Mouse (Mus musculus): ENCODE data around the gene Galr2.
"Not testable (repeated sequence)": the region's sequence is repeated elsewhere in the genome, so short reads cannot be mapped to it uniquely, and the experiment has no call there.

Galr2 gene

GRCm38 (mm10) chr11:116272589-116273468 lies 7.9 kb upstream of the Galr2 start:
- DNase-seq: no peak

GRCm38 (mm10) chr11:116273469-116274044 lies 7.2 kb upstream of the Galr2 start:
- no peak for DNase-seq

- peak; percentile 95 for DNase-seq
Observed at GRCm38 (mm10) chr11:116274045-116274666, 6.6 kb upstream of the Galr2 start, which contains the start of gene Srp68. Gene Srp68 (minus strand): TSS chr11:116274217.

- DNase-seq: not testable (repeated sequence)
Observed at GRCm38 (mm10) chr11:116277184-116277583, 3.6 kb upstream of the Galr2 start.

- DNase-seq: no peak
Observed at GRCm38 (mm10) chr11:116281671-116282070, 932 bp downstream of the Galr2 start.

- DNase-seq: no peak
Observed at GRCm38 (mm10) chr11:116282089-116282488, 1.4 kb downstream of the Galr2 start.

- no peak for DNase-seq
Observed at GRCm38 (mm10) chr11:116282912-116283521, 2.3 kb downstream of the Galr2 start.

- no peak for DNase-seq
Observed at GRCm38 (mm10) chr11:116283982-116284381, 3.2 kb downstream of the Galr2 start.

GRCm38 (mm10) chr11:116285770-116286191 lies 5.0 kb downstream of the Galr2 start:
- DNase-seq: no peak

GRCm38 (mm10) chr11:116287351-116287750 lies 6.6 kb downstream of the Galr2 start:
- DNase-seq: no peak

- no peak for DNase-seq
Observed at GRCm38 (mm10) chr11:116290556-116290955, 9.8 kb downstream of the Galr2 start.

GRCm38 (mm10) chr11:116292401-116292800 lies 11.7 kb downstream of the Galr2 start:
- DNase-seq: no peak

- DNase-seq: no peak
Observed at GRCm38 (mm10) chr11:116293538-116294137, 12.9 kb downstream of the Galr2 start.

- no peak for DNase-seq
Observed at GRCm38 (mm10) chr11:116294319-116294718, 13.6 kb downstream of the Galr2 start.

- no peak for DNase-seq
Observed at GRCm38 (mm10) chr11:116296191-116296734, 15.5 kb downstream of the Galr2 start.

- no peak for DNase-seq
Observed at GRCm38 (mm10) chr11:116297017-116297416, 16.3 kb downstream of the Galr2 start.

GRCm38 (mm10) chr11:116298221-116298620 lies 17.5 kb downstream of the Galr2 start:
- no peak for DNase-seq

- no peak for DNase-seq
Observed at GRCm38 (mm10) chr11:116298621-116299020, 17.9 kb downstream of the Galr2 start.

GRCm38 (mm10) chr11:116305423-116305822 lies 24.7 kb downstream of the Galr2 start:
- no peak for DNase-seq

GRCm38 (mm10) chr11:116306126-116306982 lies 25.6 kb downstream of the Galr2 start:
- DNase-seq: peak; percentile 90

- no peak for DNase-seq
Observed at GRCm38 (mm10) chr11:116307019-116307725, 26.4 kb downstream of the Galr2 start, which contains the start of gene Exoc7. Gene Exoc7 (minus strand): TSS chr11:116307233.
